Mouse (Mus musculus): ENCODE data around the gene Ptgir. TPM values are rescaled to one million over a fixed set of nuclear protein-coding genes. Genes with fewer than 3 reads are reported as not detected.

The Ptgir gene
- 2.4 and 2.5 TPM in 2 replicates for polyA plus RNA-seq (2015; fragmentation: Nextera tagmentation; extraction: Ambion mirVana)

- Histone ChIP-seq H3K4me1 (peaks cover 43% of the 10 kb centered on the region), H3K9ac (no peak within 1 kb of the TSS), H3K27me3 (replicated peaks) (no peaks in the 10 kb centered on the region), H3K9me3 (no peaks in the 10 kb centered on the region), H3K36me3 (no peaks in the 10 kb centered on the region), H3K27ac (no peak within 1 kb of the TSS), H3K4me2 (peak within 1 kb of the TSS; percentile 2), H3K4me3 (replicated peaks) (no peak within 1 kb of the TSS)
- 15% methylated on average over 6 of the region's 6 CpGs for WGBS
- no peak for ATAC-seq (ENCODE audit: insufficient read depth, low FRiP score, low read depth)
Measured at GRCm38 (mm10) chr7:16906281-16906680, at the start of gene Ptgir. Gene Ptgir (plus strand): TSS chr7:16906490.

DNA sequence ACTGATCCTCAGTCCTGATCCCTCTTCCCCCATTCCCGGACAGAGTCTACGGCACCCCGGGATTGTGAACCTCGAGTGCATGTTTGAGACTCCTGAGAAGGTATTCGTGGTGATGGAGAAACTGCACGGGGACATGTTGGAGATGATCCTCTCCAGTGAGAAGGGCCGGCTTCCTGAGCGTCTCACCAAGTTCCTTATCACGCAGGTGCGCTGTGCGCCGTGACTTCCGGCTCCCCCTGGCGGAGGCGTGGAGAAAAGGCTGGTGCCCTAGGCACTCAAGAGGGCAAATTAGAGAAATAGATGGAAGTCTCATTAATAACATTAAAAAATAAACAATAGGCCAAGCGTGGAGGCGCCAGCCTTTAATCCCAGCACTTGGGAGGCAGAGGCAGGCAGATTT lies 48.0 kb upstream of the Ptgir start:
- 28% methylated on average over 17 of the region's 17 CpGs for WGBS
- no peak overlapping the region for H3K4me2 ChIP-seq
- H3K9me3 ChIP-seq: no peaks in the 10 kb centered on the region
- no peaks in the 10 kb centered on the region for H3K4me1 ChIP-seq
- H3K36me3 ChIP-seq: peaks cover 48% of the 10 kb centered on the region
- no peak overlapping the region for H3K27ac ChIP-seq
- H3K4me3 ChIP-seq (replicated peaks): no peak overlapping the region
- no peaks in the 10 kb centered on the region for H3K27me3 ChIP-seq (replicated peaks)
- H3K9ac ChIP-seq: no peak overlapping the region
- ATAC-seq (ENCODE audit: insufficient read depth, low FRiP score, low read depth): no peak

DNA sequence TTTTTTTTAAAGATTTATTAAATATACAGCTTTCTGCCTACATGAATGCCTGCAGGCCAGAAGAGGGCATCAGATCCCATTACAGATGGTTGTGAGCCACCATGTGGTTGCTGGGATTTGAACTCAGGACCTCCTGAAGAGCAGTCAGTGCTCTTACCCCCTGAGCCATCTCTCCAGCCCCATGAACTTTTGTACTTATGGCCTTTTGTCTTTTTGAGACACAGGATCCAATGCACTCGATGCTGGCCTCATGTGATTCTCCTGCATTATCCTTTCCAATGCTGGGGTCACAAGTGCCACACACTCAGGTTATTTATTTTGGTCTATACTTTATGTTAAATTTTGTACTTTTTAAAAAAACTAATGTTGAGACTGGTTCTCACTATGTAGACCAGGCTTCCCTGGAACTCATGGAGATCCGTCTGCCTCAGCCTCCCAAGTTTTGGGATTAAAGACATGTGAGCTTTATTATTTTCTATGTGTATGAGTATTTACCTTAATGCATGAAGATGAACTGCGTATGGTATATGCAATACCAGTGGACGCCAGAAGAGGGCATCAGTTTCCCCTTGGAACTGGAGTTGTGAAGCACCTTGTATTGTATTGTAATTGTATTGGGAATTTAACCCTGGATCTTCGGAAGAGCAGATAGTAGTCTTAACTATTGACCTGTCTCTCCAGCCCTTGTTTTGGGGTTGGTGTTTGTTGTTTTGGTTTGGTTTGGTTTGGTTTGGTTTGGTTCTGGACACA lies 46.2 kb upstream of the Ptgir start:
- Histone ChIP-seq H3K4me3 (replicated peaks) (no peak overlapping the region), H3K27me3 (replicated peaks) (no peaks in the 10 kb centered on the region), H3K4me1 (no peaks in the 10 kb centered on the region), H3K36me3 (peaks cover 58% of the 10 kb centered on the region), H3K4me2 (no peak overlapping the region), H3K9ac (no peak overlapping the region), H3K9me3 (no peaks in the 10 kb centered on the region), H3K27ac (no peak overlapping the region)
- WGBS: 34% methylated on average over 5 of the region's 5 CpGs
- ATAC-seq (ENCODE audit: insufficient read depth, low FRiP score, low read depth): no peak

- ATAC-seq (ENCODE audit: insufficient read depth, low FRiP score, low read depth): 0 out of 2 replicates have a peak, but pooled peaks have one; percentile 40
- 68% methylated on average over 3 of the region's 3 CpGs for WGBS
- H3K36me3 ChIP-seq: peaks cover 25% of the 10 kb centered on the region; the same call in 1 of the 2 replicates
Measured at GRCm38 (mm10) chr7:16867488-16867887, 38.8 kb upstream of the Ptgir start.

GRCm38 (mm10) chr7:16869497-16869896 lies 36.8 kb upstream of the Ptgir start:
- 37% methylated on average over 16 of the region's 16 CpGs for WGBS
- no peaks in the 10 kb centered on the region for H3K9me3 ChIP-seq
- H3K4me1 ChIP-seq: peaks cover 5% of the 10 kb centered on the region; the same call in 1 of the 2 replicates
- no peak overlapping the region for H3K9ac ChIP-seq
- no peaks in the 10 kb centered on the region for H3K27me3 ChIP-seq (replicated peaks)
- ATAC-seq (ENCODE audit: insufficient read depth, low FRiP score, low read depth): peak; percentile 89
- no peak overlapping the region for H3K4me3 ChIP-seq (replicated peaks)
- H3K36me3 ChIP-seq: peaks cover 12% of the 10 kb centered on the region; the same call in 1 of the 2 replicates
- no peak overlapping the region for H3K4me2 ChIP-seq
- H3K27ac ChIP-seq: no peak overlapping the region

More at GRCm38 (mm10) chr7:16867488-16867887, 38.8 kb upstream of the Ptgir start:
- H3K9me3 ChIP-seq: no peaks in the 10 kb centered on the region
- H3K4me3 ChIP-seq (replicated peaks): no peak overlapping the region
- no peak overlapping the region for H3K9ac ChIP-seq
- no peaks in the 10 kb centered on the region for H3K4me1 ChIP-seq
- H3K27ac ChIP-seq: no peak overlapping the region
- H3K27me3 ChIP-seq (replicated peaks): no peaks in the 10 kb centered on the region
- H3K4me2 ChIP-seq: no peak overlapping the region

DNA sequence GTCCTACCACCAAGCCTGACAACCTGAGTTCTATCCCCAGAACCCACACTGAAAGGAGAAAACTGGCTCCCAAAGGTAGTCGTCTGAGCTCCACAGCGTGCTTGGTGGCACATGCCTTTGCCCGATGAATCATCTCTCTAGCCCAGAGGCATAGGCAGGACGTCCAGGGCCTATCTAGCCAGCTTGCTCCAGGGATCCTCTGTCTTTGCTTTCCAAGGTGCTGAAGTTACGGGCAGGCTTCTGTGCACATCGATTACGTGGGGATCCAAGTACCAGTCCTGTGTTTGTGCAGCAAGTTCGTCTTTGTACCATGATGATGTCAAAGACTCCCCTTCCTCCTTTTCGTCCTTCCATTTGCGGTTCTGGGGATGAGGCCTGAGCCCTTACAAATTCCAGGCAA lies 34.7 kb upstream of the Ptgir start:
- WGBS: 78% methylated on average over 10 of the region's 10 CpGs
- Histone ChIP-seq H3K4me2 (no peak overlapping the region), H3K9ac (no peak overlapping the region), H3K4me1 (peaks cover 5% of the 10 kb centered on the region; the same call in 1 of the 2 replicates), H3K27me3 (replicated peaks) (no peaks in the 10 kb centered on the region), H3K4me3 (replicated peaks) (no peak overlapping the region), H3K9me3 (no peaks in the 10 kb centered on the region), H3K27ac (no peak overlapping the region), H3K36me3 (0 out of 2 replicates have a peak, but pooled peaks cover 5% of the 10 kb centered on the region)
- no peak for ATAC-seq (ENCODE audit: insufficient read depth, low FRiP score, low read depth)

DNA sequence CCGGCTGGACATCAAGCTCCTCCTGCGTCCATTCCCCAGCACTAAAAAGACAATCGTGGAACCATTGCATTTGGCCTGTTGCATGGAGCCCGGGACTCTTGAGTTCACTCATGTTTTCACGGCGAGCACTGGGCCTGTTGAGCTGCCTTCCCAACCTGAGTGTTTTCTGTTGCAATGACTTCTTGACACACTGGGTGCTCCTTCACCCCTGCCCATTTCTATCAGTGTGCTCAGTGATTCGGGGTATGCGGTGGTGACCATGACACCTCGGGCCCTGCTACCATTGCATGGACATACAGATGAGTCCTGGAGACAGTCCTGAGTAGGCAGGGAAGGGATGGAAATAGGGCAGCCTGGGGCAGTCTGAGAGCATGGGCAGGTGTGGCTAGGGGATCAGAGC lies 33.8 kb upstream of the Ptgir start:
- Histone ChIP-seq H3K4me1 (peaks cover 12% of the 10 kb centered on the region; the same call in 1 of the 2 replicates), H3K27ac (no peak overlapping the region), H3K27me3 (replicated peaks) (no peaks in the 10 kb centered on the region), H3K4me3 (replicated peaks) (no peak overlapping the region), H3K9ac (no peak overlapping the region), H3K36me3 (0 out of 2 replicates have a peak, but pooled peaks cover 5% of the 10 kb centered on the region), H3K4me2 (no peak overlapping the region), H3K9me3 (no peaks in the 10 kb centered on the region)
- no peak for ATAC-seq (ENCODE audit: insufficient read depth, low FRiP score, low read depth)
- 91% methylated on average over 9 of the region's 9 CpGs for WGBS

DNA sequence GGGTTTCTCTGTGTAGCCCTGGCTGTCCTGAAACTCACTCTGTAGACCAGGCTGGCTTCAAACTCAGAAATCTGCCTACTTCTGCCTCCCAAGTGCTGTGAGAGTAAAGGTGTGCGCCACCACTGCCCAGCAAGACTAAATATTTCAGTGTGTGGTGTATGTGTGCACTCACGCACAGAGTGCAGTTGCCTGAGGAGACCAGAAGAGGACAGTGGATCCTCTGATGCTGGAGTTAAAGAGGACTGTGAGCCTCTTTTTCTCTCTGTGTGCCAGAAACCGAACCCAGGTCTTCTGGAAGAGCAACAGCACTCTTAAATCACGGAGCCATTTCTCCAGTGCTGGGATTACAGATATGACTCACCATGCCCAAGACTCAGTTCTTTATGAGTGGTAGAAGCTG lies 32.9 kb upstream of the Ptgir start:
- Histone ChIP-seq H3K4me3 (replicated peaks) (no peak overlapping the region), H3K4me2 (no peak overlapping the region), H3K4me1 (peaks cover 12% of the 10 kb centered on the region; the same call in 1 of the 2 replicates), H3K27ac (no peak overlapping the region), H3K9me3 (no peaks in the 10 kb centered on the region), H3K27me3 (replicated peaks) (no peaks in the 10 kb centered on the region), H3K36me3 (0 out of 2 replicates have a peak, but pooled peaks cover 5% of the 10 kb centered on the region), H3K9ac (no peak overlapping the region)
- WGBS: 86% methylated on average over 4 of the region's 4 CpGs
- no peak for ATAC-seq (ENCODE audit: insufficient read depth, low FRiP score, low read depth)

GRCm38 (mm10) chr7:16874190-16874589 lies 32.1 kb upstream of the Ptgir start:
- peaks cover 12% of the 10 kb centered on the region; the same call in 1 of the 2 replicates for H3K4me1 ChIP-seq
- ATAC-seq (ENCODE audit: insufficient read depth, low FRiP score, low read depth): no peak

DNA sequence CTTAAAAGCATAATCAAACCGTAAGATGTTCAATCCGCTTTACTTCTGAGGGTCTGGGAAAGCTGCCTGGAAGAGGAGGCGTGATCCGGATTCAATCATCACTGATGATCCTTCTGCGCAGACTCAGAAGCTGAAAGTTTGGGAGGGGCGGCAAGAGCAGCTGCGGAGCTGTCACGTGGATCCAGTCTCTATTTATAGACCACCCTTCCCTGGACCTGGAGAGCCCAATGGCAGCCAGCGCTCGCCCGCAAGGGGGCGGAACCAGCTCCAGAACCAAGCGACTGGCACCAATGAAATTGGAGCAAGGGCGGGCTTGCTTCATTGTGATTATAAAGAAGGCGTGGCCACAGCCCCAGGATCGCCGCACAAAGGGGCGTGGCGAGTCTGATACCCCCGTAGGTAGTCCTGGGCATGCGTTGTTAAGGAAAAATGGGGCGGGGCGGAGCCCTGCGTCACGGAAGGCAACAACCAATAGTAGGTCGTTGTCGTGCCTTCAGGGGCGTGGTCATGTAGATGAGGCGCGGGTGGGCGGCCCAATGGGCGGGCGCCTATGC lies 31.5 kb upstream of the Ptgir start:
- ATAC-seq (ENCODE audit: insufficient read depth, low FRiP score, low read depth): peak; percentile 96
- no peaks in the 10 kb centered on the region for H3K9me3 ChIP-seq
- H3K4me2 ChIP-seq: peak overlapping the region; percentile 88
- peak overlapping the region; percentile 78 for H3K4me3 ChIP-seq (replicated peaks)
- H3K27ac ChIP-seq: peak overlapping the region; percentile 93
- H3K9ac ChIP-seq: no peak overlapping the region
- no peaks in the 10 kb centered on the region for H3K27me3 ChIP-seq (replicated peaks)
- WGBS: under 1% methylated on average over 33 of the region's 33 CpGs
- 0 out of 2 replicates have a peak, but pooled peaks cover 5% of the 10 kb centered on the region for H3K36me3 ChIP-seq
- H3K4me1 ChIP-seq: peaks cover 17% of the 10 kb centered on the region; the same call in 1 of the 2 replicates

More at GRCm38 (mm10) chr7:16874190-16874589, 32.1 kb upstream of the Ptgir start:
- H3K36me3 ChIP-seq: 0 out of 2 replicates have a peak, but pooled peaks cover 5% of the 10 kb centered on the region
- 5% methylated on average over 17 of the region's 17 CpGs for WGBS
- peak overlapping the region; percentile 78 for H3K4me3 ChIP-seq (replicated peaks)
- H3K27ac ChIP-seq: peak overlapping the region; percentile 93
- peak overlapping the region; percentile 51 for H3K4me2 ChIP-seq
- H3K9me3 ChIP-seq: no peaks in the 10 kb centered on the region
- no peaks in the 10 kb centered on the region for H3K27me3 ChIP-seq (replicated peaks)
- H3K9ac ChIP-seq: no peak overlapping the region

DNA sequence AGATGAGACGGTGACA lies 31.2 kb upstream of the Ptgir start, which contains the start of gene Dact3:
Gene Dact3 (plus strand): TSS at position 8 of the 16 bp plus-strand sequence.
- no peaks in the 10 kb centered on the region for H3K9me3 ChIP-seq
- 0 out of 2 replicates have a peak, but pooled peaks cover 5% of the 10 kb centered on the region for H3K36me3 ChIP-seq
- 0% methylated on average over 1 of the region's 1 CpGs for WGBS
- H3K4me1 ChIP-seq: peaks cover 20% of the 10 kb centered on the region; the same call in 1 of the 2 replicates
- peak within 1 kb of the TSS; percentile 93 for H3K27ac ChIP-seq
- H3K27me3 ChIP-seq (replicated peaks): no peaks in the 10 kb centered on the region
- H3K4me3 ChIP-seq (replicated peaks): peak within 1 kb of the TSS; percentile 78
- H3K4me2 ChIP-seq: peak within 1 kb of the TSS; percentile 88
- peak within 1 kb of the TSS; percentile 74 for H3K9ac ChIP-seq
- no peak for ATAC-seq (ENCODE audit: insufficient read depth, low FRiP score, low read depth)

DNA sequence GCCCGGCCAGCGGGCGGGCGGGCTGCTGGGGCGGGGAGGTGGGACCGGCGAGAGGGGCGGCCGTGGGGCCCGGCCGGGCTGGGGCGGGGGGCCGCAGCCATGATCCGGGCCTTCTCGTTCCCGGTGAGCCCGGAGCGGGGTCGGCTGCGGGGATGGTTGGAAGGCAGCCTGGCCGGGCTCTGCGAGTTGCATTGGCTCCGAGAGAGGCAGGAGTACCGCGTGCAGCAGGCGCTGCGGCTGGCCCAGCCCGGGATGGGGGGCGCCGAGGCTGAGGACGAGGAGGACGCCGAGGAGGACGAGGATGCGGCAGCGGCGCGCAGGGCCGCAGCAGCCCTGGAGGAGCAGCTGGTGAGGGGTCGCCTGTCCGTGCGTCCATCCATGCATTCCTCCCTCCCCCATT lies 31.0 kb upstream of the Ptgir start:
- no peak; the same call in 1 of the 2 replicates for ATAC-seq (ENCODE audit: insufficient read depth, low FRiP score, low read depth)
- peak overlapping the region; percentile 79 for H3K27ac ChIP-seq

More for the DNA sequence above, 31.0 kb upstream of the Ptgir start:
- 0 out of 2 replicates have a peak, but pooled peaks cover 5% of the 10 kb centered on the region for H3K36me3 ChIP-seq
- peak overlapping the region; percentile 88 for H3K4me2 ChIP-seq
- 0% methylated on average over 27 of the region's 42 CpGs for WGBS
- H3K27me3 ChIP-seq (replicated peaks): no peaks in the 10 kb centered on the region
- peak overlapping the region; percentile 74 for H3K9ac ChIP-seq
- no peaks in the 10 kb centered on the region for H3K9me3 ChIP-seq
- H3K4me3 ChIP-seq (replicated peaks): peak overlapping the region; percentile 78
- peaks cover 22% of the 10 kb centered on the region for H3K4me1 ChIP-seq
